Mouse (Mus musculus): Measurements from ENCODE around the gene Cask.

GRCm38 (mm10) chrX:13668867-13669266, 182.3 kb downstream of the Cask start:
- TF ChIP-seq CTCF (IDR thresholded peaks at IDR 0.05; ENCODE audit: extremely low read depth, insufficient read depth, insufficient read length, insufficient replicate concordance) (no peak), POLR2A (IDR thresholded peaks at IDR 0.05; ENCODE audit: low read depth, low read length) (no peak)

Measured in spleen, adult 2 months (tissue).